Mouse (Mus musculus): Measurements from ENCODE around the gene Hecw2.
A peak's percentile ranks its signal among the peaks of the same experiment; 100 is the strongest.

Hecw2 gene

GRCm38 (mm10) chr1:54118342-54118973 lies 76.5 kb downstream of the Hecw2 start:
- no peak for DNase-seq (ENCODE audit: low spot score)

GRCm38 (mm10) chr1:54110920-54111605 lies 83.9 kb downstream of the Hecw2 start:
- DNase-seq (ENCODE audit: low spot score): no peak

GRCm38 (mm10) chr1:54109255-54109654 lies 85.7 kb downstream of the Hecw2 start:
- no peak for DNase-seq (ENCODE audit: low spot score)

- DNase-seq (ENCODE audit: low spot score): no peak
Measured at GRCm38 (mm10) chr1:54106756-54107155, 88.2 kb downstream of the Hecw2 start.

- no peak for DNase-seq (ENCODE audit: low spot score)
Measured at GRCm38 (mm10) chr1:54079708-54080107, 115.3 kb downstream of the Hecw2 start.

GRCm38 (mm10) chr1:54074456-54074855 lies 120.5 kb downstream of the Hecw2 start:
- DNase-seq (ENCODE audit: low spot score): no peak

- DNase-seq (ENCODE audit: low spot score): no peak
Measured at GRCm38 (mm10) chr1:54070121-54070520, 124.8 kb downstream of the Hecw2 start.

GRCm38 (mm10) chr1:54068248-54068647 lies 126.7 kb downstream of the Hecw2 start:
- DNase-seq (ENCODE audit: low spot score): no peak

GRCm38 (mm10) chr1:54065434-54065833 lies 129.5 kb downstream of the Hecw2 start:
- no peak for DNase-seq (ENCODE audit: low spot score)

GRCm38 (mm10) chr1:54061078-54061477 lies 133.9 kb downstream of the Hecw2 start:
- DNase-seq (ENCODE audit: low spot score): no peak

- DNase-seq (ENCODE audit: low spot score): no peak
Measured at GRCm38 (mm10) chr1:54059731-54060130, 135.2 kb downstream of the Hecw2 start.

- no peak for DNase-seq (ENCODE audit: low spot score)
Measured at GRCm38 (mm10) chr1:54052771-54053170, 142.2 kb downstream of the Hecw2 start.

- DNase-seq (ENCODE audit: low spot score): no peak
Measured at GRCm38 (mm10) chr1:54046923-54047322, 148.0 kb downstream of the Hecw2 start.

- peak; percentile 61 for DNase-seq (ENCODE audit: low spot score)
Measured at GRCm38 (mm10) chr1:54039062-54039461, 155.9 kb downstream of the Hecw2 start.

GRCm38 (mm10) chr1:54017686-54018085 lies 177.3 kb downstream of the Hecw2 start:
- no peak for DNase-seq (ENCODE audit: low spot score)

- no peak for DNase-seq (ENCODE audit: low spot score)
Measured at GRCm38 (mm10) chr1:54015739-54016138, 179.2 kb downstream of the Hecw2 start.

- no peak for DNase-seq (ENCODE audit: low spot score)
Measured at GRCm38 (mm10) chr1:54012414-54012813, 182.6 kb downstream of the Hecw2 start.

- no peak for DNase-seq (ENCODE audit: low spot score)
Measured at GRCm38 (mm10) chr1:54009418-54010064, 185.4 kb downstream of the Hecw2 start.

GRCm38 (mm10) chr1:54005860-54006386 lies 189.0 kb downstream of the Hecw2 start:
- no peak for DNase-seq (ENCODE audit: low spot score)

GRCm38 (mm10) chr1:54003288-54003687 lies 191.7 kb downstream of the Hecw2 start:
- DNase-seq (ENCODE audit: low spot score): no peak

- no peak for DNase-seq (ENCODE audit: low spot score)
Measured at GRCm38 (mm10) chr1:54002077-54002476, 192.9 kb downstream of the Hecw2 start.

- DNase-seq (ENCODE audit: low spot score): no peak
Measured at GRCm38 (mm10) chr1:53997239-53997638, 197.7 kb downstream of the Hecw2 start.
